Comparison of ENCODE assay signal across 21 mouse cellular contexts in the genomic region with DNA sequence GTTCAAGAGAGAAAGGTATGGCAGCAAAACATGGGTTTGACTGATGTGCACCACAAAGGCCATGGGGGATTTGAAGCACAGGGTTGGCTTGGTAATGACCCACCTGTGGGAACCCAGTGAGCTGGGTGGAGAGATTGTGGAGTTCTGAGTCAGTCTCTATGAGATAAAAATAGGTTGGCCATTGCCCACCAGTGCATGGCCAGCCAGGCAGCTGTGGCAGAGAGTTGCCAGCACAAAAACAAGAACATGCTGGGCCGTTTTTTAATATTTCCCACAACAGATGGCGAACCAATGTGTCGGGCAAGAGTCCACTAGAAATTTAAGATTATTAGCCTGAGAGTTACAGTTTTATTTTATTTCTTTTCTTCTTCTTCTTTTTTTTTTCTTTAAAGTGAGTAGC.
DNase-seq lines count a peak whose midpoint lies in the region; TF ChIP-seq lines count a peak whose summit lies in the region.
"Had no signal": no experiment of that assay in that cellular context is flagged by ENCODE, and none has a peak within 500 bp of the region (broad histone marks: within the 10 kb centered on the region; RNA-seq: fewer than 3 reads in every experiment).

No protein-coding gene starts in this region.

- no peaks in the 10 kb centered on the region for H3K36me3 ChIP-seq in myocyte (ENCODE audit: control insufficient read depth, insufficient read depth)
- H3K36me3 ChIP-seq: heart, embryonic 12.5 days; heart, embryonic 15.5 days; hindbrain, embryonic 10.5 days; hindbrain, embryonic 13.5 days; intestine, embryonic 15.5 days had no signal

- intact Hi-C loops in gastrocnemius, adult 2 months (cut with DNase I) = no loop called here
- intact Hi-C loops in left cerebral cortex, postnatal 4 days (cut with DNase I) = no loop called here

- H3K79me2 ChIP-seq in myocyte (ENCODE audit: control insufficient read depth, insufficient read depth) = no peaks in the 10 kb centered on the region

- no peak overlapping the region for H3K4me2 ChIP-seq in myocyte (ENCODE audit: low read depth)
- H3K4me2 ChIP-seq: heart, embryonic 12.5 days; heart, embryonic 15.5 days; hindbrain, embryonic 13.5 days; intestine, embryonic 15.5 days had no signal

- H3K4me3 ChIP-seq in gastrocnemius, adult 2 months = no peak overlapping the region
- no peak overlapping the region for H3K4me3 ChIP-seq in myocyte
- H3K4me3 ChIP-seq: heart, embryonic 12.5 days; heart, embryonic 15.5 days; hindbrain, embryonic 10.5 days; hindbrain, embryonic 13.5 days; intestine, embryonic 15.5 days had no signal

- no peak for TF ChIP-seq POLR2A in myocyte (IDR thresholded peaks at IDR 0.05; ENCODE audit: insufficient read length, low read depth)

- H3K27me3 ChIP-seq in myocyte (ENCODE audit: control insufficient read depth, insufficient read depth, insufficient read length) = no peaks in the 10 kb centered on the region
- H3K27me3 ChIP-seq: heart, embryonic 12.5 days; heart, embryonic 15.5 days; hindbrain, embryonic 13.5 days; intestine, embryonic 15.5 days had no signal

- peak; percentile 10 for DNase-seq in gastrocnemius, postnatal 10 days
- no peak for DNase-seq in gastrocnemius, adult 2 months
- peak; percentile 5 for DNase-seq in left cerebral cortex, postnatal 4 days
- DNase-seq in left cerebral cortex, adult 8-10 months (ENCODE audit: low spot score in 2 of 2) = no peak
- DNase-seq in lung, postnatal 36 days = no peak
- DNase-seq: adrenal gland, adult 8-10 months; adrenal gland, postnatal 25 days; cerebellum, adult 11-12 months; cerebellum, adult 9-10 months; cerebellum, postnatal 36 days; forebrain, postnatal 0 days; heart, adult 18-20 months; heart, postnatal 10 days; heart, postnatal 36 days; kidney, adult 11 months had no signal

- no peak overlapping the region for H3ac ChIP-seq in myocyte (ENCODE audit: control insufficient read depth, insufficient read length)

- H3K27ac ChIP-seq in gastrocnemius, adult 2 months = no peak overlapping the region
- H3K27ac ChIP-seq: heart, embryonic 15.5 days; hindbrain, embryonic 10.5 days; hindbrain, embryonic 13.5 days; intestine, embryonic 15.5 days had no signal

- TF ChIP-seq CTCF in gastrocnemius, adult 2 months (IDR thresholded peaks at IDR 0.05) = no peak

TF ChIP-seq in myocyte, 11 proteins besides CTCF, POLR2A, EP300 and RAD21:
- TF ChIP-seq MYOD1 (IDR thresholded peaks at IDR 0.05; ENCODE audit: control insufficient read depth in 1 of 3, insufficient read length in 2 of 3, low read depth in 2 of 3) (peak in 2 of 3 experiments; percentile 18 to 42), MYOG (IDR thresholded peaks at IDR 0.05; ENCODE audit: control insufficient read depth in 1 of 3, insufficient read depth in 1 of 3, insufficient read length in 2 of 3, low read depth in 2 of 3) (peak in 2 of 3 experiments; percentile 23 to 35), POLR2AphosphoS2 (IDR thresholded peaks at IDR 0.05; ENCODE audit: insufficient read length, low read depth) (no peak)

Comparison
In these comparisons a context has a peak if more than half of its experiments do, and no peak if none do; other contexts are left out.
1. DNase-seq: peak in gastrocnemius, postnatal 10 days (single experiment) and left cerebral cortex, postnatal 4 days (single experiment); none in gastrocnemius, adult 2 months (single experiment), left cerebral cortex, adult 8-10 months (0 of 2) and lung, postnatal 36 days (single experiment).